Mouse (Mus musculus) lung, postnatal 10 days (tissue): Measurements from ENCODE around the gene Tlk1.

Experiments
- DNase-seq: peaks from one replicate; pipeline ENCODE4 v3.0.0; 2021

The Tlk1 gene

GRCm38 (mm10) chr2:70784447-70784846 lies 41.1 kb downstream of the Tlk1 start:
- no peak for DNase-seq

- DNase-seq = no peak
Observed at GRCm38 (mm10) chr2:70783504-70783903, 42.0 kb downstream of the Tlk1 start.

GRCm38 (mm10) chr2:70779634-70780033 lies 45.9 kb downstream of the Tlk1 start:
- peak; percentile 64 for DNase-seq

GRCm38 (mm10) chr2:70776744-70777143 lies 48.8 kb downstream of the Tlk1 start:
- DNase-seq = no peak

- DNase-seq = peak; percentile 5
Observed at GRCm38 (mm10) chr2:70764734-70765133, 60.8 kb downstream of the Tlk1 start.

GRCm38 (mm10) chr2:70762741-70763140 lies 62.8 kb downstream of the Tlk1 start:
- no peak for DNase-seq

- no peak for DNase-seq
Observed at GRCm38 (mm10) chr2:70752149-70752548, 73.4 kb downstream of the Tlk1 start.

- DNase-seq = no peak
Observed at GRCm38 (mm10) chr2:70751655-70752054, 73.9 kb downstream of the Tlk1 start.

DNA sequence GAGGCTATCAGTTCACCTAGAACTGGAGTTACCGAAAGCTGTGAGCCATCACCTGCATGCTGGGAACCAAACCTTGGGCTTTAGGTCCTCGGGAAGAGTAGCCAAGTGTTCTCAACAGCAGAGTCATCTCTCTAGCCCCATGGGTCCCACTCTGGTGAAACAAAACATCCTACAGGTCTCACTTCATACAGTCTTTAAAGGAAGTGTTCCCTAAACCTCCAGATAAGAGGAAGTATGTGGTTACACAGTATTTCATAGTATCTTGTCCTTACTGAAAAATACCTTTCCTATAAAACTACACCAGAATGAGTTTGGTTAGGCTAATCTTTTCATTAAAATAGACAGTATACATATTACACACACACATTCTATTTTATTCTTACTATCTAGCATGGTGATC lies 82.9 kb downstream of the Tlk1 start:
- no peak for DNase-seq

- DNase-seq = no peak
Observed at GRCm38 (mm10) chr2:70741901-70742300, 83.6 kb downstream of the Tlk1 start.

DNA sequence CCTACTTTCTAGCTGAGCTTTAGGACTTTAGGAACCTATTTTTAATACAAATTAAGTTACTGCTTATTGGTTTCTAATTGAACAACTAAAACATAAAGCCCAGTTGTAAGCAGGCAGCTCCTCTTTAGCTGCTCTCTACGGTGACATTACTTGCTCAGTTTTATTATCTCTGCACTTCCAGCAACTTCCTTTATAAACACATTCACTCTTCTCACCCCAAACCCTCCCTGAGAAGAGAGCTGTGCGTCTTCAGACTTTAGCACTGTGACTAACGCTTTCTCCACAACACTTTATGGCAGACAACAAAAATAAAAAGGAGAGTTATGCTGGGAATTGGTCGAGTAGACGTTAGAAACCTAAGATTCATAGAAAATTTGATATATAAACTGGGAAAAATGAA lies 89.5 kb downstream of the Tlk1 start:
- DNase-seq = no peak

DNA sequence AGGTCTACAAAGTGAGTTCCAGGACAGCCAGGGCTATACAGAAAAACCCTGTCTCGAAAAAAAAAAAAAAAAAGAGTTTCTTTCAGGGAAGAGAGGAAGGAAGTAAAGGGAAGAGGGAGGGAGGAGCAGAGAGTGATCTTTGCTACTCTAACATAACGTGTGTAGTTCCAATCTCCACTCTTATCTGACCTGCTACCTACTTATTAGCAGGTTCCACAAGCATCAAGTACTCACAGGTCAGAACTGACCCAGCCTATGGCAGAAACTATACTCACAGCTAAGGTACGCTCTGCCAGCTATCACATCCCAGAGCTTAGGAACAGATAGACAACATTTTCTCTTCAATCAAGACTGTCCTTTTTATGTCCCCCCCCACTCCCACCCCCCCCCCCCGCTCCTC lies 90.0 kb downstream of the Tlk1 start:
- DNase-seq = no peak

DNA sequence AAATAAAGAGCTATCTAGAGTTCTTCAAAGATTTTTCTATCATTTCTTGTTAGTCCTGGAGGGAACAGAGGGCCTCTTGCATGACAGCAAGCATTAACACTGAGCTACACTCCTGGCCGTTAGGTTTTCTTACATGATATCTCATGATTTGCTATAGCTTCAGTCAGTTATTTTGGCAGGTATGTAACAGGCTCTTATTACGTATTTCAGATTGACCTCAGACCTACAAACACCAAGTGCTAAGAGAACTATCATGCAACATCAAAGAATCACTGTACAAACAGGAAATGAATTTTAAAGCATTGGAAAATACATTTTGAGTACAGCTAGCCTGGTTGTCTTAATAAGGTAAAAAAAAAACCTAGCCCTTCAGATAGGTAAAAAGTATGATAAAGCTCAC lies 98.4 kb downstream of the Tlk1 start:
- DNase-seq = no peak

DNA sequence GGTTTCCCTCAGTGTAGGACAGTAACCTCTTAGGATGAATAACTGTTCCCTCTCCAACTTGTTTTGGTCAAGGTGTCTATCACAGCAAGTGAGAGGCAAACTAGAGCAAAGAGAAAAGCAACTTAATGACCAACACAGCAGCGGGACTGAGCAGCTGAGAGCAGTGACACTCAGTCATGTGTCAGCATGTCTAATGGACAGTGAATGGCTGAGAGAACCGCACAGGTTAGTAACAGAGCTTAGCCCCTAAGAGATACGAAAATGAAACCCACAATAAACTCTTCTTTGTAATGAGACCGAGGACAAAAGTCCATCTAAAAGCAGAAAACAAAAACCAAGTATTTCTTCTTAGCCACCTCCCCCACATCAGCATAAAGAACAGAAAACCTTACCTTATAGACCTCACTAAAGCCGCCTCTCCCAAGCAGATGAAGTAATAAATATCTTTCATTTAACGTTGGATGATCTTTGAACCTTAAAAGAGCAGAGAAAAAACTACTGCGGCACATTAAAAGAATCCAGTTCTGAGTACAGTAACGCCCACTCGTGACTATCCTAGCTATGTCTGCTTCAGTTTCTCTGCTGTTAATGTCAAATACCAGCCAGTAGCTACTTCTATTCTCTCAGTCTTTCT lies 101.8 kb downstream of the Tlk1 start:
- DNase-seq = no peak

DNA sequence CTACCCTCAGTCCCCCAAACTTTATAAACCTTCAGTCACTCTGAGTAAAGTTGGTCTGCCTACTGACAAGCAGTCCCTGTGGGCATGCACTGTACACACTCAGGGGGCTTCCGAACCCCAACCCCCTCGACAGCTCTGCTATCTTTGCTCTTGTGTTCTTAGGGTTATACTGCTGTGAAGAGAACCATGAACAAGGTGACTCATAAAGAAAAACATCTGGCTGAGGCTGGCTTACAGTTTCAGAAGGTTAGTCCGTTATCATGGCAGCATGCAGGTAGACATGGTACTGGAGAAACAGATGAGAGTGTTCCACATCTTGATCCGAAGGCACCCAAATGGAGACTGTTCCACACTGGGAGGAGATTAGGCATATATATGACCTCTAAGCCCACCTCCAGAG lies 114.7 kb downstream of the Tlk1 start:
- no peak for DNase-seq

DNA sequence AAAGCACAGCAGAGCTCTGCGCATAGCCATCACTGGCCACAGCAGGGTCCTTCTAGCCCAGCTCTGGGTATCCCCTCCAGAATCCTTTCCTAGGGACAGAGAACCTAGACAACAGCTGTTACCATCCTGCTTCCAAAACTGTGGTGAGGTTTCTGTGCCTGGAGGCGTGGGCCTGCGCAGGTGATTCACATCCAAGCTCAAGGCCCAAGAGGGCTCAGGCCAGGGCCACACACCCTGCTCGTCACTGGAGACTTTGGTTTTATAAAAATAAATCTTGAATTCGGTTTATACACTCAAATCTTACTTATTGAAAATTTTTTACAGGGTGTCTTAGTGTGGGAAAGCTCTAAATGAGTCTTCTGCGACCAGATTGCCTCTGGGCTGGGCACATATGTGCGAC lies 115.3 kb downstream of the Tlk1 start:
- DNase-seq = no peak

DNA sequence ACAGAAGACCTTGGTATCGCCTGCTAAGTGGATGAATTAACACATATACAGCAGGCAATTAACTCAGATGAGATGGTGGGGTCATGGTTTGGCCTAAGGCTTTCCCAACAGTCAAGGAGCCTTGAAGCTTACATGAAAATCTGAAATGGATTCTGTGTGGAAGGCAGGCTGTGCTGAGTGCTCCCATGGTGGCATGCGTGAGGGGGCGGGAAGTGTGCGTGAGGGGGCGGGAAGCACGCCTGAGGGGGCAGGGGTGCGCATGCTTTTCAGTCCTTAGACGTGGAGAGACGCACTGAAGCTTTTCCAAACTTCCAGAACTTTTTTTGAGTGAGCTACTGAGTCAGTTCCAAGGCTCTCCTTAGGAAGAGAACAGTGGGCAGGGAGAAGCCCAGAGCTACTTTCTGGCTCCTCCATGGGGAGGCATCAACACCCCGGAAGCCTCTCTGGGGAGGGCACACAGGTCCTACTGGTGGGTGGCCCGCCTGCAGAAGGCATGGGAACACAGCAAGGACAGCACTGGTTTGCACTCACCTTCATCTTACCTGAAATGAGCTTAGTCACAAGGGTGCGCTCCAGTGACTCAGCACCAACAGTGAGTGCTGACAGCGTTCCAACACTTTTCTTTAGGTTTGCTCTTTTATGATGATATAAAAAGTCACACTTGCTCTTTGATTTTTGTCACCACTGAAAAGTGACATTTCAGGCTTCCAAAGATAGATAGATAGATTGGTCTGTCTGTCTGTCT lies 116.4 kb downstream of the Tlk1 start:
- DNase-seq = no peak

DNA sequence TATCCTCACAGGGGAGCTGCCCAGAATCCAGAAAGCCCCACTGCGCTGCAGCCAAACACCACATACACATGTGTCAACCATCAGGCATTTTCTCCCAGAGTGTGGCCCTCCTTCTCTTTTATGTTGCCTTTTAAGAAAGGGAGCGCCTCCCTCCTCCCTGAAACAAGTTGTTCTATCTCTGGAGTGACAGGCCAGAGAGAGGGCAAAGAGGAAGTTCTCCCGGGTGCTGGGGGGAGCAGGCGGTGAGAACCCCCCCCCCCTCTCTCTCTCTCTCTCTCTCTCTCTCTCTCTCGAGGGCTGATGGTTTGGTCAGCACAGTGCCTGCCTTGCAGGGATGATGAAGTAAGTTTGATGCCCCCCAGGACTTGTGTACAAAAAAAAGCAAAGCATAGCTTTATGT lies 123.1 kb downstream of the Tlk1 start:
- no peak for DNase-seq

DNA sequence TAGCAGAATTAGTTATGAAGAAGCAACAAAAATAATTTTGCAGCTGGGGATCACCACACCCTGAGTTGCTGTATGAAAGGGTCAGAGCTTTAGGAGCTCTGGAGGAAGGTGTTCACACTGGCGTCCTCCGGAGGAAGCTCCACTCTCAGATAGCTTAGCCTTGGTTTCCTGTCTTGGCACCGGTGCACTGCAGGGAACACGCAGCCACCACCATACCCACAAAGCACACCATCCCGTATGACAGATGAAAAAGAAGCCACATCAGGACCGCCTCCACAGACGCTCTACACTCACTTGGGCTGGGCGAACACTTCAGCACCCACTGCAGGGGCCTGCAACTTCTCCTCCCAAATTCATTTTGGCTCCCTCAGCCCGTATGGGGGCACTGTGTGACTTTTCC lies 124.0 kb downstream of the Tlk1 start:
- DNase-seq = no peak

- DNase-seq = no peak
Observed at GRCm38 (mm10) chr2:70700851-70701250, 124.7 kb downstream of the Tlk1 start.

GRCm38 (mm10) chr2:70695712-70696111 lies 129.8 kb downstream of the Tlk1 start:
- DNase-seq = no peak

DNA sequence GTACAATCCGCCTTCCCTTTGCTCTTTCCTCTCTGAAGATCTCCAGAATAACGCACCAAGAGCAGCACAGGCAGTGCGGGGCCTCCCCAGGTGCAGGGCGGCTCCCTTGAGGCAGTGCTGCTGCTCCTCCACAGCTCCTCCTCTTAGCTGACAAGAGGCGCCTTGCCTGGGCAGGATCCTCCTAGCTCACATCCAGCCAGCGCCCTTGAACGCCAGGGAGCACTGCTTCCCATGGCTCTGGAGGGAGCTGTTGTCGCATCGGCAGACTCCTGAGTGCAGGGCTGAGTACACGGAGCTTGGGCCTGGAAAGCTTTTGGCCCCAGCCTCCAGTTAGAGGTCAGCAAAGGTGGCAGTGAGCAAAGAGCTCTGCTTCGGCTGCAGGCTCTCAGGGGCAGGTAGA lies 135.3 kb downstream of the Tlk1 start:
- DNase-seq = no peak

GRCm38 (mm10) chr2:70688454-70689078 lies 137.0 kb downstream of the Tlk1 start:
- DNase-seq = no peak

GRCm38 (mm10) chr2:70682324-70682723 lies 143.2 kb downstream of the Tlk1 start:
- DNase-seq = no peak
